27 mouse cellular contexts compared by ENCODE assay signal in the genomic region with DNA sequence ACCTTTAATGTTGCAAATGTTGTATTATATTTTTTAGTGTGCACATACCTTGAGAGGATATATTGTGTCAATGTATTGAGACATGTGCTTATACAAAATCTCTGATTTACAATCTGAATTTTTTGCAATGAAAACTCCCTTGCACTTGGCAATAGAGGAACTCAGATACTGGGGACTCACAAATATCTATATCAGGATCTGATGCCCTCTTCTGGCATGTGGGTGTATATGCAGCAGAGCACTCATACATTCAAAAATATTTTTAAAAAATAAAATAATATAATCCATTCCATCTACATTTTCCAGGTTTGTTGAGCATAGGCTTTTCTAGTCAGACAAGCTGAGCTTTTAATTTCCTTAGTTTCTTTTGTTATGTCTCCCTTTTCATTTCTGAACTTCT. TPM values are rescaled to one million over a fixed set of nuclear protein-coding genes. Genes with fewer than 3 reads are reported as not detected.
A peak's percentile ranks its signal among the peaks of the same experiment; 100 is the strongest.
DNase-seq lines count a peak whose midpoint lies in the region; ATAC-seq and TF ChIP-seq lines count a peak whose summit lies in the region.
"Had no signal": no experiment of that assay in that cellular context is flagged by ENCODE, and none has a peak within 500 bp of the region (broad histone marks: within the 10 kb centered on the region; RNA-seq: fewer than 3 reads in every experiment).

No protein-coding gene starts in this region.

- ATAC-seq in cerebellum, adult (ENCODE audit: insufficient number of reproducible peaks, low FRiP score, low TSS enrichment) = no peak
- no peak for ATAC-seq in intestine, postnatal 0 days
- no peak for ATAC-seq in intestine, embryonic 15.5 days
- no peak for ATAC-seq in activated CD4-positive, CD25-positive, alpha-beta regulatory T cell, adult 4 months
- ATAC-seq in midbrain, embryonic 14.5 days (ENCODE audit: low FRiP score, low TSS enrichment) = no peak
- ATAC-seq: forebrain, embryonic 13.5 days; hindbrain, embryonic 16.5 days; liver, embryonic 12.5 days; Patski had no signal

- H3K9ac ChIP-seq in intestine, postnatal 0 days (ENCODE audit: low read depth, low read length) = no peak overlapping the region
- no peak overlapping the region for H3K9ac ChIP-seq in intestine, embryonic 15.5 days
- H3K9ac ChIP-seq in midbrain, embryonic 14.5 days (replicated peaks; ENCODE audit: low read length) = no peak overlapping the region
- H3K9ac ChIP-seq: embryonic facial prominence, embryonic 12.5 days; forebrain, embryonic 13.5 days; heart, embryonic 12.5 days; limb, embryonic 12.5 days; liver, embryonic 12.5 days; neural tube, embryonic 12.5 days had no signal

- H3K4me3 ChIP-seq in intestine, postnatal 0 days (ENCODE audit: low read depth, low read length) = no peak overlapping the region
- no peak overlapping the region for H3K4me3 ChIP-seq in intestine, embryonic 15.5 days (replicated peaks)
- H3K4me3 ChIP-seq in midbrain, embryonic 14.5 days (replicated peaks; ENCODE audit: low read depth, low read length) = no peak overlapping the region
- H3K4me3 ChIP-seq: embryonic facial prominence, embryonic 12.5 days; erythroblast, embryonic 14.5 days; forebrain, embryonic 13.5 days; heart, embryonic 12.5 days; limb, embryonic 12.5 days; liver, embryonic 12.5 days; midbrain, embryonic 10.5 days; neural tube, embryonic 12.5 days had no signal

- no peaks in the 10 kb centered on the region for H3K4me1 ChIP-seq in intestine, postnatal 0 days (replicated peaks; ENCODE audit: control insufficient read depth, insufficient read depth, low read length)
- H3K4me1 ChIP-seq in intestine, embryonic 15.5 days (replicated peaks) = no peaks in the 10 kb centered on the region
- H3K4me1 ChIP-seq in midbrain, embryonic 14.5 days (ENCODE audit: control insufficient read depth, insufficient read depth, low read length) = no peaks in the 10 kb centered on the region
- H3K4me1 ChIP-seq: embryonic facial prominence, embryonic 12.5 days; forebrain, embryonic 13.5 days; heart, embryonic 12.5 days; limb, embryonic 12.5 days; liver, embryonic 12.5 days; midbrain, embryonic 10.5 days; neural tube, embryonic 12.5 days had no signal

- peak; percentile 10 to 24 for DNase-seq in cerebellum, postnatal 10 days
- peak; percentile 27 for DNase-seq in 3T3-L1 (ENCODE audit: low read depth, low spot score)
- peak; percentile 8 for DNase-seq in brain, adult 2 months (ENCODE audit: low read depth, low spot score)
- DNase-seq in midbrain, embryonic 14.5 days = no peak
- DNase-seq: adrenal gland, postnatal 25 days; cerebellum, adult 2 months; heart, postnatal 36 days; kidney, adult 2 months; kidney, postnatal 14 days; lung, adult 2 months; lung, postnatal 4 days; thymus, postnatal 25 days had no signal

- H3K27ac ChIP-seq in intestine, postnatal 0 days (ENCODE audit: low read depth, low read length) = no peak overlapping the region
- no peak overlapping the region for H3K27ac ChIP-seq in intestine, embryonic 15.5 days
- H3K27ac ChIP-seq in midbrain, embryonic 14.5 days (replicated peaks; ENCODE audit: low read depth, low read length) = no peak overlapping the region
- H3K27ac ChIP-seq: embryonic facial prominence, embryonic 12.5 days; forebrain, embryonic 13.5 days; limb, embryonic 12.5 days; liver, embryonic 12.5 days; midbrain, embryonic 10.5 days; neural tube, embryonic 12.5 days had no signal

- H3K4me2 ChIP-seq in intestine, postnatal 0 days (replicated peaks; ENCODE audit: low read depth) = no peak overlapping the region
- no peak overlapping the region for H3K4me2 ChIP-seq in intestine, embryonic 15.5 days (replicated peaks)
- H3K4me2 ChIP-seq in midbrain, embryonic 14.5 days (ENCODE audit: low read length) = no peak overlapping the region
- H3K4me2 ChIP-seq: embryonic facial prominence, embryonic 12.5 days; forebrain, embryonic 13.5 days; heart, embryonic 12.5 days; limb, embryonic 12.5 days; liver, embryonic 12.5 days; neural tube, embryonic 12.5 days had no signal

- no peaks in the 10 kb centered on the region for H3K9me3 ChIP-seq in intestine, postnatal 0 days (ENCODE audit: control insufficient read depth)
- no peaks in the 10 kb centered on the region for H3K9me3 ChIP-seq in intestine, embryonic 15.5 days
- H3K9me3 ChIP-seq in midbrain, embryonic 14.5 days (ENCODE audit: control insufficient read depth, low read length) = no peaks in the 10 kb centered on the region
- H3K9me3 ChIP-seq: embryonic facial prominence, embryonic 12.5 days; forebrain, embryonic 13.5 days; heart, embryonic 12.5 days; limb, embryonic 12.5 days; liver, embryonic 12.5 days; midbrain, embryonic 10.5 days; neural tube, embryonic 12.5 days had no signal

- no peaks in the 10 kb centered on the region for H3K27me3 ChIP-seq in intestine, postnatal 0 days (replicated peaks; ENCODE audit: control insufficient read depth, insufficient read depth, low read length)
- H3K27me3 ChIP-seq in intestine, embryonic 15.5 days (replicated peaks) = no peaks in the 10 kb centered on the region
- H3K27me3 ChIP-seq in midbrain, embryonic 14.5 days (ENCODE audit: control insufficient read depth, insufficient read depth, low read length) = no peaks in the 10 kb centered on the region
- H3K27me3 ChIP-seq: embryonic facial prominence, embryonic 12.5 days; forebrain, embryonic 13.5 days; heart, embryonic 12.5 days; limb, embryonic 12.5 days; liver, embryonic 12.5 days; neural tube, embryonic 12.5 days; Patski had no signal

- TF ChIP-seq CTCF in intestine, postnatal 0 days (IDR thresholded peaks at IDR 0.05; ENCODE audit: low read depth) = peak; percentile 22; the same call in 1 of the 2 replicates

- no peaks in the 10 kb centered on the region for H3K36me3 ChIP-seq in intestine, postnatal 0 days (ENCODE audit: control insufficient read depth, insufficient read depth)
- H3K36me3 ChIP-seq in intestine, embryonic 15.5 days = no peaks in the 10 kb centered on the region
- H3K36me3 ChIP-seq in midbrain, embryonic 14.5 days (ENCODE audit: control insufficient read depth, insufficient read depth, low read length) = no peaks in the 10 kb centered on the region
- H3K36me3 ChIP-seq: embryonic facial prominence, embryonic 12.5 days; heart, embryonic 12.5 days; limb, embryonic 12.5 days; liver, embryonic 12.5 days; midbrain, embryonic 10.5 days; neural tube, embryonic 12.5 days had no signal

RNA-seq across cellular contexts. Expression of a gene that starts 15.5 kb away (rescaled TPM):
- polyA plus RNA-seq in intestine, postnatal 0 days (2015; fragmentation: Nextera tagmentation; extraction: Ambion mirVana) = not detected in 2 replicates
- polyA plus RNA-seq in intestine, embryonic 15.5 days (2015; fragmentation: Nextera tagmentation; extraction: Ambion mirVana) = not detected in 2 replicates
- not detected for polyA plus RNA-seq in activated CD4-positive, CD25-positive, alpha-beta regulatory T cell, adult 4 months (2017; shearing (Covaris generic))
- not detected in 2 replicates for polyA plus RNA-seq in midbrain, embryonic 14.5 days (2014; fragmentation: Nextera tagmentation; extraction: Ambion mirVana)
- polyA plus RNA-seq: cerebellum, adult 2 months; embryonic facial prominence, embryonic 12.5 days; erythroblast, embryonic 14.5 days; forebrain, embryonic 13.5 days; gonadal fat pad, adult 2 months; heart, embryonic 12.5 days; hindbrain, embryonic 16.5 days; kidney, adult 2 months; limb, embryonic 12.5 days; liver, embryonic 12.5 days; lung, adult 2 months; midbrain, embryonic 10.5 days; neural tube, embryonic 12.5 days; Patski had no signal
